Mouse (Mus musculus) neural tube, embryonic 11.5 days (tissue): ENCODE data around the gene Prpf40a. TPM values are rescaled to one million over a fixed set of nuclear protein-coding genes. Genes with fewer than 3 reads are reported as not detected.

Source experiments
- ATAC-seq: fragments of 200-750 bp; cut with Nextera tagmentation; 2 replicates; pipeline ENCODE4 v1.8.0; 2017; ENCODE audit warnings: moderate number of reproducible peaks, mild to moderate bottlenecking, moderate TSS enrichment, moderate library complexity; ENCODE audit not compliant: insufficient read depth, low FRiP score, low TSS enrichment
- DNase-seq: peaks from one replicate; pipeline ENCODE4 v3.0.0-alpha.2; 2015; ENCODE audit warnings: low spot score
- H3K27ac ChIP-seq: fragments of 300-500 bp; sonication (generic); 2 replicates; pipeline ENCODE4 v1.5.1; 2014; ENCODE audit warnings: low read depth, mild to moderate bottlenecking, low read length
- H3K27me3 ChIP-seq: fragments of 300-500 bp; sonication (generic); 2 replicates; pipeline ENCODE4 v1.6.1; 2014; ENCODE audit warnings: mild to moderate bottlenecking, low read length, mixed read lengths; ENCODE audit not compliant: control insufficient read depth, insufficient read depth
- H3K36me3 ChIP-seq: fragments of 300-500 bp; sonication (generic); 2 replicates; pipeline ENCODE4 v1.6.1; 2014; ENCODE audit warnings: mild to moderate bottlenecking, low read length, moderate library complexity, mixed read lengths; ENCODE audit not compliant: control insufficient read depth, insufficient read depth
- H3K4me1 ChIP-seq: fragments of 300-500 bp; sonication (generic); 2 replicates; pipeline ENCODE4 v1.6.1; 2014; ENCODE audit warnings: low read length, mixed read lengths; ENCODE audit not compliant: control insufficient read depth, insufficient read depth
- H3K4me2 ChIP-seq: fragments of 300-500 bp; sonication (generic); 2 replicates; pipeline ENCODE4 v1.6.1; 2014; ENCODE audit warnings: low read depth, mild to moderate bottlenecking, moderate library complexity
- H3K4me3 ChIP-seq: fragments of 300-500 bp; sonication (generic); 2 replicates; pipeline ENCODE4 v1.5.1; 2014; ENCODE audit warnings: low read depth, low read length
- H3K9ac ChIP-seq: fragments of 300-500 bp; sonication (generic); 2 replicates; pipeline ENCODE4 v1.6.1; 2014; ENCODE audit warnings: mild to moderate bottlenecking, low read length
- H3K9me3 ChIP-seq: fragments of 300-500 bp; sonication (generic); 2 replicates; pipeline ENCODE4 v1.6.1; 2016; ENCODE audit warnings: low read length; ENCODE audit not compliant: control insufficient read depth
- whole genome bisulfite sequencing: fragments of 180-500 bp; shearing (Covaris S2); extraction: QIAGEN DNeasy Blood & Tissue Kit; methylation state at CpG from one replicate; pipeline ENCODE4 v1.1.7; 2014; 5-methylcytosine and 5-hydroxymethylcytosine counted together
- polyA plus RNA-seq: library from polyadenylated mRNA; unstranded; fragments of >200 nt; fragmentation: Nextera tagmentation; extraction: Ambion mirVana; gene quantifications from 2 replicates; pipeline ENCODE4 v1.2.1, GENCODE M21; 2014

Gene Prpf40a
- polyA plus RNA-seq, 1 experiment from 2014 or later = 190 TPM

DNA sequence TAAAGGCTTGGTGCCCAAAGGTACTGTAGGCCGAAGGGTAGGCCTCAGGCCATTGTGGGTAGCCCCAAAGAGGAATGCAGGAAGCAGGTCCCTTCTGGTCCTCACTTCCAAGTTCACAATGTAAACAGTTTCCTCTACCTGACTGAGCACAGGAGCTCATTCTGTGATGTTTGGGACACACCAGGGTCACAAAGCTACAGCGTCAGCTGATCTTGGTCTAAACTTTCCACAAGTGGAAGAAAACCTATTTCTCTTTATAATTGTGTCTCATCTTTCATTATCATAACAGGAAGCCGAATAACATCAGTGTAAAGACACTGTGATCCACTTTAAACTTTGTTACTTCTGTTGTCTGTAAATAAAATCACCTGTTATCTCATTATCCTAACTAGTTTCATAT lies 95.6 kb downstream of the Prpf40a start:
- Histone ChIP-seq H3K27ac (no peak overlapping the region), H3K36me3 (peaks cover 3% of the 10 kb centered on the region; the same call in 1 of the 2 replicates), H3K9me3 (no peaks in the 10 kb centered on the region), H3K4me1 (no peaks in the 10 kb centered on the region), H3K9ac (no peak overlapping the region), H3K27me3 (no peaks in the 10 kb centered on the region), H3K4me2 (no peak overlapping the region), H3K4me3 (no peak overlapping the region)
- 94% methylated on average over 3 of the region's 3 CpGs for WGBS
- no peak for ATAC-seq
- DNase-seq = no peak

DNA sequence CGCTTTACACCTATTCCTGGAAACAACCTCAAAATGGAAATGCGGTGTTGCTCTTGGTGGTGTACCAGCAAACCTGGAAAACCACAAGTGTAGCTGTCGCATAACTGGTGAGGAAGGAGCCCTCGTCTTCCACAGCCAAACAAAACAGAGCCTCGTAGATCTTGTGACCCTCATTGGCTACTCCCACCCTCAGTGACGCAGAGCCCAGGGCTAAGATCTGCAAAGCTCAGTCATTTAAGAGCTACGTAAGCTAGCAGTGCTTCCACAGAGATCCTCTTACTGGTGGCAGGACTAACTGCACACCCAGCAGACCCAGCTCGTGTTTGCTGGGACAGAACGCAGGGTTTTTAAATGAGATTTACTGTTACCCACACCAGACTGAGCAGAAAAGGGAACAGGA lies 96.1 kb downstream of the Prpf40a start:
- Histone ChIP-seq H3K4me2 (no peak overlapping the region), H3K4me3 (no peak overlapping the region), H3K4me1 (no peaks in the 10 kb centered on the region), H3K27me3 (no peaks in the 10 kb centered on the region), H3K27ac (no peak overlapping the region), H3K36me3 (peaks cover 3% of the 10 kb centered on the region; the same call in 1 of the 2 replicates), H3K9me3 (no peaks in the 10 kb centered on the region), H3K9ac (no peak overlapping the region)
- DNase-seq (no peak), ATAC-seq (no peak)
- WGBS = 94% methylated on average over 9 of the region's 9 CpGs

DNA sequence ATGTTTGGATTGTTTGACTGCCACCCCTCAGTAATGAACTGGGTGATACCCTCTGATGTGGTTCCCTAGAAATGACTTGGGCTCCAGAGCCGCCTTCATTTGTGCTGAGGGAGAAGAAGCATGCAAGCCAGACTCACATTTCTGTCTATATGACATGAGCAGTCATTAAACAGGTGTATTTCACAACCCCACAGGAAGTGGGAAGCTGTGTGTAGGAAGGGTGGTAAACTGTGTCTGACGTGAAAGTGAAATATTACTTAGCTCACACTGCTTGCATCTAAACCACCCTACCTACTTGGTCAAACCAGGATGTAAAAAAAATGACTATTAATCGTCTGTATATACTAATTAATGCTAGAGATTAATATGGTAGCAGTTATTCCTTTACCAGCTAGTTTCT lies 102.3 kb downstream of the Prpf40a start:
- Histone ChIP-seq H3K4me3 (no peak overlapping the region), H3K27me3 (no peaks in the 10 kb centered on the region), H3K4me1 (no peaks in the 10 kb centered on the region), H3K9ac (no peak overlapping the region), H3K27ac (no peak overlapping the region), H3K9me3 (no peaks in the 10 kb centered on the region), H3K36me3 (no peaks in the 10 kb centered on the region), H3K4me2 (no peak overlapping the region)
- 91% methylated on average over 3 of the region's 3 CpGs for WGBS
- DNase-seq (no peak), ATAC-seq (no peak)

DNA sequence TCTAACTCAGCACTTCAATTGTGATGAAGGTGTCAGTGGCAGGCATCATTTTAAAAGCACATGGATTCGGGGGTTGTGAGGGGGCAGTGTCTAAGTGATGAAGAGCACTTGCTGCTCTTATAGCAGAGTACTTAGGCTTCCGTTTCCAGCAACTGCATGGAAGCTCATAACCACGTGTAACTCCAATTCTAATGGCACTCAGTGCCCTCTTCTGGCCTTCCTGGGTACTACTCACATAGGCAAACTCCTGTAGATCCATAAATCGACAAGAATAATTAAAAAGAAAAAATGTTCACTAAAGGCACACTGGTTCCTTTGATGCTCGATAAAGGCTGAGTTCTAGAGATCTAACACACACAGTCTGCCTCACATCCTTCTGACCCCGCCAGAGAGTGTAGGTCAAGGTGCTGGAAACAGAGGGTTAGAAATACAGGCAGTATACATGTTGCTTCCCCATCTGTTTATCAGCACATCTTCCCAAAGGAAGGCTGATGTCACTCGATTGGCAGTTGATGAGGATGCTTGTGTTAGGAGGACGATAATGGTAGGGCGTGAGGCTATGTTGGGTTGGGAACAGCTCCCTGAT lies 105.4 kb downstream of the Prpf40a start:
- Histone ChIP-seq H3K4me2 (no peak overlapping the region), H3K4me3 (no peak overlapping the region), H3K4me1 (no peaks in the 10 kb centered on the region), H3K9ac (no peak overlapping the region), H3K9me3 (no peaks in the 10 kb centered on the region), H3K36me3 (no peaks in the 10 kb centered on the region), H3K27ac (no peak overlapping the region), H3K27me3 (no peaks in the 10 kb centered on the region)
- 0 out of 2 replicates have a peak, but pooled peaks have one; percentile 56 for ATAC-seq
- peak; percentile 42 for DNase-seq
- 61% methylated on average over 9 of the region's 9 CpGs for WGBS

Other genes with a start within 250 kb of the Prpf40a start
- gene Arl6ip6, start 442 bp upstream of the Prpf40a start, polyA plus RNA-seq = 59.0 and 61.9 TPM in 2 replicates